Mouse (Mus musculus): ENCODE results near the gene Defb42.

- TF ChIP-seq EP300 (IDR thresholded peaks at IDR 0.05; ENCODE audit: low read depth) (no peak), CTCF (IDR thresholded peaks at IDR 0.05; ENCODE audit: low read depth) (no peak)
Observed at GRCm38 (mm10) chr14:63002588-63002987, 44.2 kb upstream of the Defb42 start.

Measured in liver, embryonic 14.5 days (tissue).